Mouse (Mus musculus) erythroblast, embryonic 14.5 days (primary cell): ENCODE data around the gene Mga.

Source experiments
- GATA1 ChIP-seq: IDR thresholded peaks from 2 replicates; pipeline ENCODE4 v1.6.1; 2012; ENCODE audit warnings: low read length, inconsistent platforms, mixed read lengths
- TAL1 ChIP-seq: IDR thresholded peaks from 3 replicates; pipeline ENCODE4 v1.6.1; 2012; ENCODE audit warnings: low read length, inconsistent platforms, mixed read lengths

DNA sequence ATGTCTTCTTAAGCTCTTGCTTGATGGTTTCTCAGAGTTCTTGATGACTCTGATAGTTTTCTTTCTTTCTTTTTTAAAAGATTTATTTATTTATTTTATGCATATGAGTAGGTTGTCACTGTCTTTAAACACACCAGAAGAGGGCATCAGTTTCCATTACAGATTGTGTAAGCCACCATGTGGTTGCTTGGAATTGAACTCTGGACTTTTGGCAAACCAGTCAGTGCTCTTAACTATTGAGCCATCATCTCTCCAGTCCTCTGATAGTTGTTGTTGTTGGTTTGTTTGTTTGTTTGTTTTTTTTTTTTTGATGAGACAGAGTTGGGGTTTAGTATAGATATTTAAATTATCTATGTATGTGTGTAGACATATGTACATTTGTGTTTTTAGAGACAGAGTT, 21.0 kb upstream of the Mga start:
- TF ChIP-seq TAL1 = no peak
- no peak for TF ChIP-seq GATA1
